Mouse (Mus musculus): Measurements from ENCODE around the gene Zmiz1. TPM values are rescaled to one million over a fixed set of nuclear protein-coding genes. Genes with fewer than 3 reads are reported as not detected.

The Zmiz1 gene
- polyA plus RNA-seq, 1 experiment from 2014 or later: 18.0 TPM

GRCm38 (mm10) chr14:25499526-25499925 is 40.5 kb downstream of the Zmiz1 start:
- 77% methylated on average over 3 of the region's 3 CpGs for WGBS
- Histone ChIP-seq H3K4me1 (ENCODE audit: insufficient read depth, low read depth, low read length) (peaks cover 39% of the 10 kb centered on the region; the same call in 1 of the 2 replicates), H3K36me3 (ENCODE audit: insufficient read depth, low read length) (no peaks in the 10 kb centered on the region; the same call in 1 of the 2 replicates), H3K9ac (replicated peaks; ENCODE audit: low read depth) (no peak overlapping the region), H3K4me3 (ENCODE audit: low read depth, low read length) (no peak overlapping the region), H3K27ac (ENCODE audit: low read length) (no peak overlapping the region), H3K4me2 (replicated peaks; ENCODE audit: low read depth, low read length) (no peak overlapping the region), H3K27me3 (replicated peaks; ENCODE audit: insufficient read depth, low read length) (no peaks in the 10 kb centered on the region), H3K9me3 (ENCODE audit: low read length) (no peaks in the 10 kb centered on the region)
- DNase-seq (ENCODE audit: low spot score) (no peak), ATAC-seq (no peak)
- no peak for TF ChIP-seq CTCF (IDR thresholded peaks at IDR 0.05)
- no peak for TF ChIP-seq EP300 (IDR thresholded peaks at IDR 0.05)

- Histone ChIP-seq H3K27me3 (replicated peaks; ENCODE audit: insufficient read depth, low read length) (no peaks in the 10 kb centered on the region), H3K4me1 (ENCODE audit: insufficient read depth, low read depth, low read length) (peaks cover 45% of the 10 kb centered on the region; the same call in 1 of the 2 replicates), H3K36me3 (ENCODE audit: insufficient read depth, low read length) (no peaks in the 10 kb centered on the region; the same call in 1 of the 2 replicates), H3K4me2 (replicated peaks; ENCODE audit: low read depth, low read length) (no peak overlapping the region), H3K4me3 (ENCODE audit: low read depth, low read length) (no peak overlapping the region), H3K9ac (replicated peaks; ENCODE audit: low read depth) (no peak overlapping the region), H3K9me3 (ENCODE audit: low read length) (no peaks in the 10 kb centered on the region), H3K27ac (ENCODE audit: low read length) (no peak overlapping the region)
- 26% methylated on average over 3 of the region's 3 CpGs for WGBS
- peak; percentile 69 for ATAC-seq
- no peak for TF ChIP-seq CTCF (IDR thresholded peaks at IDR 0.05)
- no peak for TF ChIP-seq EP300 (IDR thresholded peaks at IDR 0.05)
- peak; percentile 83 for DNase-seq (ENCODE audit: low spot score)
Measured at GRCm38 (mm10) chr14:25500511-25501120, 41.6 kb downstream of the Zmiz1 start.

GRCm38 (mm10) chr14:25501481-25501880 is 42.5 kb downstream of the Zmiz1 start:
- Histone ChIP-seq H3K36me3 (ENCODE audit: insufficient read depth, low read length) (no peaks in the 10 kb centered on the region; the same call in 1 of the 2 replicates), H3K4me3 (ENCODE audit: low read depth, low read length) (no peak overlapping the region), H3K27ac (ENCODE audit: low read length) (no peak overlapping the region), H3K4me1 (ENCODE audit: insufficient read depth, low read depth, low read length) (peaks cover 42% of the 10 kb centered on the region; the same call in 1 of the 2 replicates), H3K27me3 (replicated peaks; ENCODE audit: insufficient read depth, low read length) (no peaks in the 10 kb centered on the region), H3K9me3 (ENCODE audit: low read length) (no peaks in the 10 kb centered on the region), H3K9ac (replicated peaks; ENCODE audit: low read depth) (no peak overlapping the region), H3K4me2 (replicated peaks; ENCODE audit: low read depth, low read length) (no peak overlapping the region)
- WGBS: 69% methylated on average over 5 of the region's 5 CpGs
- no peak for ATAC-seq
- DNase-seq (ENCODE audit: low spot score): no peak
- no peak for TF ChIP-seq CTCF (IDR thresholded peaks at IDR 0.05)
- TF ChIP-seq EP300 (IDR thresholded peaks at IDR 0.05): no peak

GRCm38 (mm10) chr14:25502355-25502754 is 43.4 kb downstream of the Zmiz1 start:
- no peak overlapping the region for H3K9ac ChIP-seq (replicated peaks; ENCODE audit: low read depth)
- ATAC-seq (no peak), DNase-seq (ENCODE audit: low spot score) (no peak)
- 81% methylated on average over 3 of the region's 3 CpGs for WGBS
- no peaks in the 10 kb centered on the region for H3K27me3 ChIP-seq (replicated peaks; ENCODE audit: insufficient read depth, low read length)
- TF ChIP-seq EP300 (IDR thresholded peaks at IDR 0.05): no peak
- TF ChIP-seq CTCF (IDR thresholded peaks at IDR 0.05): no peak
- no peak overlapping the region for H3K27ac ChIP-seq (ENCODE audit: low read length)
- no peak overlapping the region for H3K4me2 ChIP-seq (replicated peaks; ENCODE audit: low read depth, low read length)
- H3K9me3 ChIP-seq (ENCODE audit: low read length): no peaks in the 10 kb centered on the region
- H3K4me3 ChIP-seq (ENCODE audit: low read depth, low read length): no peak overlapping the region
- H3K36me3 ChIP-seq (ENCODE audit: insufficient read depth, low read length): no peaks in the 10 kb centered on the region; the same call in 1 of the 2 replicates
- H3K4me1 ChIP-seq (ENCODE audit: insufficient read depth, low read depth, low read length): peaks cover 39% of the 10 kb centered on the region; the same call in 1 of the 2 replicates

- Histone ChIP-seq H3K9ac (replicated peaks; ENCODE audit: low read depth) (no peak overlapping the region), H3K4me1 (ENCODE audit: insufficient read depth, low read depth, low read length) (peaks cover 37% of the 10 kb centered on the region; the same call in 1 of the 2 replicates), H3K4me3 (ENCODE audit: low read depth, low read length) (no peak overlapping the region), H3K27me3 (replicated peaks; ENCODE audit: insufficient read depth, low read length) (no peaks in the 10 kb centered on the region), H3K36me3 (ENCODE audit: insufficient read depth, low read length) (peaks cover 4% of the 10 kb centered on the region; the same call in 1 of the 2 replicates), H3K27ac (ENCODE audit: low read length) (peak overlapping the region; percentile 71), H3K4me2 (replicated peaks; ENCODE audit: low read depth, low read length) (no peak overlapping the region), H3K9me3 (ENCODE audit: low read length) (no peaks in the 10 kb centered on the region)
- peak; percentile 23 for ATAC-seq
- 52% methylated on average over 3 of the region's 3 CpGs for WGBS
- TF ChIP-seq CTCF (IDR thresholded peaks at IDR 0.05): no peak
- peak; percentile 42; the same call in 1 of the 2 replicates for TF ChIP-seq EP300 (IDR thresholded peaks at IDR 0.05)
- peak; percentile 70 for DNase-seq (ENCODE audit: low spot score)
Measured at GRCm38 (mm10) chr14:25504241-25504640, 45.3 kb downstream of the Zmiz1 start.

GRCm38 (mm10) chr14:25505201-25505671 is 46.3 kb downstream of the Zmiz1 start:
- ATAC-seq: peak; percentile 76
- no peaks in the 10 kb centered on the region for H3K9me3 ChIP-seq (ENCODE audit: low read length)
- DNase-seq (ENCODE audit: low spot score): peak; percentile 79
- peak overlapping the region; percentile 71 for H3K27ac ChIP-seq (ENCODE audit: low read length)
- H3K4me2 ChIP-seq (replicated peaks; ENCODE audit: low read depth, low read length): no peak overlapping the region
- no peak overlapping the region for H3K4me3 ChIP-seq (ENCODE audit: low read depth, low read length)
- H3K4me1 ChIP-seq (ENCODE audit: insufficient read depth, low read depth, low read length): peaks cover 38% of the 10 kb centered on the region
- 29% methylated on average over 6 of the region's 6 CpGs for WGBS
- H3K36me3 ChIP-seq (ENCODE audit: insufficient read depth, low read length): peaks cover 4% of the 10 kb centered on the region; the same call in 1 of the 2 replicates
- TF ChIP-seq CTCF (IDR thresholded peaks at IDR 0.05) (no peak), EP300 (IDR thresholded peaks at IDR 0.05) (no peak)
- H3K27me3 ChIP-seq (replicated peaks; ENCODE audit: insufficient read depth, low read length): no peaks in the 10 kb centered on the region
- H3K9ac ChIP-seq (replicated peaks; ENCODE audit: low read depth): no peak overlapping the region
